Mouse (Mus musculus) lung, adult 18-20 months (tissue): ENCODE results near the gene 9530077C05Rik.
"Not testable (repeated sequence)": the region's sequence is repeated elsewhere in the genome, so short reads cannot be mapped to it uniquely, and the experiment has no call there.

Source experiments
- DNase-seq, 2 experiments: peaks; one replicate each; pipeline ENCODE4 v3.0.0; 2022; ENCODE audit warnings: mixed read lengths in 2 of 2

The 9530077C05Rik gene

GRCm38 (mm10) chr9:22420491-22420890 is 9.2 kb downstream of the 9530077C05Rik start:
- DNase-seq: no peak

DNA sequence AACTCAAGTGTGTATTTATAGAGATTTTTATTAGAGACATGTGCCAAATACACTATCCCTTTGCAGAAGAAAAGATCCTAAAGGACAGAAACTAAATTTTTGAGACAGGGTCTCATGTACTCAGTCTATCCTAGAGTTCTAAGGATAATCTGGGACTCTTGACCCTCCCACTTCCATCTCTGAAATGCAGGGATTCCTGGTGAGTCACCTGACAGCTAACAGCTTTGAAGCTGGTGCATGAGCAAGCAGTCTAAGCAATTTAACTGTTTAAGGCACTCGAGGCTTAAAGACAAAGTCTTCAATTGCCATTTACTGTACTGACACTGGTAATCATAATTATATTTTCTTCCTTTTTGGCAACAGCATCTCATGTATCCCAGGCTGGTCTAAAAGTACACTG is 11.2 kb downstream of the 9530077C05Rik start:
- DNase-seq: no peak

DNA sequence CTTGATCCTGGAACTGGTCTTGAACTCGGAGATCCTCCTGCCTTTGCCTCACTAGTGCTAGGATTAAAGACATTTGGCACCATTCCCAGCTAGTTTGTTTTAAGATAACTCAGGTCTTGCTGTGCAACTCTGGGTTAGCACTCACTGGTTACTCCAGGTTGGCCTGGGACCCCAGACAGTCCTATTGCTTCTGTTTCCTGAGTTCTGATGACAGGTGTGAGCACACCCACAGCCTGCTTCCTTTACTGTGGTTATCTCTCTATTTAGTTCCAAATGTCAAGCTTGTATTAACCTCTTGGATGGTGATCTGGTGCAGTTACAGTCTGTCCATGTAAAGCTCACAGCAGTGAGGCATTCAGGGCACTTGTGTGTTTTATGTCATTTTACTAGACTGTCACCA is 12.2 kb downstream of the 9530077C05Rik start:
- no peak for DNase-seq

DNA sequence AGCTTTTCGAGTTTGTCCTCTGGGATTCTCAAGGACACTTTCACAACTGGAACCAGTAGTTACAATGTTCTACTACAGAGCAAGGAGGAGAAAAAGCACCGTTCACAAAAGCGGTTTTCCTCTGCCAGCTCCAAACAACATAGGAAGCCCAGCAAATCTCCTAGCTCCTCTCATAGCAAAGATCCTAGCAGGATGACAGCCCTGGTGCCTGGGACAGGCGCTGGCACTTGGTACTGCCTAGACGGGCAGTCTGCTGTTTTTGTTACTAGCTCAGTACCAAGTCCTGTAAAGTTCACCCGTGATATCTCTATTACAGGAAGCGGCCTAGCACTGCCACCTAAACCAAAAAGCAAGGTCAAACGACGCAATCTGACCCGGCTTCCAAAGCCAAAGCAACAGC is 12.9 kb downstream of the 9530077C05Rik start:
- no peak for DNase-seq

DNA sequence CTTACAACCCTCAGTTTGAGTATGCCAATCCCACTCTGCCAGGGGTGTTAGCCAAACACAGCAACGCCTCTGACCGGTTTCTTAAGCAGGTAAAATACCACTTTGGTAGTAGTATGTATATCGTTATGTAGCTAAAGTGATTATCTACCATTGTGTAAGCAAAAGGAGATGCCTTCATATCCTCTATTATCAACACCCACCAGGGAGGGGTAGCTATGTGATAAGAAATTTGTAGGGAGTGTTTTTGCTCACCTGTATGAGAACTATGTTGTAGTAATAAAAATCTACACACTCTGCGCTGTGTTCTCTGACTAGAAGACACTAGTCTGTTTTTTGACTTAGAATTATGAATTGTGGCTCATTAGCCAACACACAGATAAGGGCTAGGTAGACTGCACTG is 13.4 kb downstream of the 9530077C05Rik start:
- no peak for DNase-seq

GRCm38 (mm10) chr9:22428028-22428665 is 16.8 kb downstream of the 9530077C05Rik start:
- no peak for DNase-seq

GRCm38 (mm10) chr9:22428666-22429410 is 17.5 kb downstream of the 9530077C05Rik start:
- no peak for DNase-seq

DNA sequence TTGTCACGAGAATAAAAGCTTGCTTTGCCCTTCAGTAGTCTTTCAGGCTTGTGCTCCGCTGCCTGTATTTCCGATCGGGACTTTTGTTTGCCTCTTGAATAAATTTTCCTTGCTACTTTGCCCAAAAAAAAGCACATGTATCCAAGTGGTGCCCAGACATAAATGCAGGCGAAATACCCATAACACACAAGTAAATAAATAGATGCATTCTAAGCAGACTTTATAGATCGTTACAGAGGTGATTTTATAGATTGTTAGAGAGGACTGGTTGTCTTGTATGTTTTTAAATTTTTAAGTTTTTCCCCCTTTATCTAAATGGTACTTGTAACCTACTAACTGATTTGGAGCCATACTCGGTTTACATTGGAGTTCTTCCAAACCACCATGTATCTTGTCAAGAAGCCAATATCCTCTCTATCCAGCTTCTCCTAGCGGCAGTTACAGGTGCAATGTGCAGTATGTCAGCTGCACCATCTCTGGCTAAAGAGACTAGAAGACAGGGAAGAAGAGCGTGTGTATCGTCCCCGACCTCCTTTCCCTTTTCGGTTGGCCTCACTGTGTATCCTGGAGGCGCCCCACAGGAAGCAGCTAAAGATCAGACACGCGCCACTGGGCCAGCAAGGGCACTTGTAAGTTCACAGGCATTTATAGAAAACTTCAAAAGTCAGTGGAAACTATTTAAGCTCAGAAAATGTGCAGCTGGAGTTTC is 18.4 kb downstream of the 9530077C05Rik start:
- no peak for DNase-seq

DNA sequence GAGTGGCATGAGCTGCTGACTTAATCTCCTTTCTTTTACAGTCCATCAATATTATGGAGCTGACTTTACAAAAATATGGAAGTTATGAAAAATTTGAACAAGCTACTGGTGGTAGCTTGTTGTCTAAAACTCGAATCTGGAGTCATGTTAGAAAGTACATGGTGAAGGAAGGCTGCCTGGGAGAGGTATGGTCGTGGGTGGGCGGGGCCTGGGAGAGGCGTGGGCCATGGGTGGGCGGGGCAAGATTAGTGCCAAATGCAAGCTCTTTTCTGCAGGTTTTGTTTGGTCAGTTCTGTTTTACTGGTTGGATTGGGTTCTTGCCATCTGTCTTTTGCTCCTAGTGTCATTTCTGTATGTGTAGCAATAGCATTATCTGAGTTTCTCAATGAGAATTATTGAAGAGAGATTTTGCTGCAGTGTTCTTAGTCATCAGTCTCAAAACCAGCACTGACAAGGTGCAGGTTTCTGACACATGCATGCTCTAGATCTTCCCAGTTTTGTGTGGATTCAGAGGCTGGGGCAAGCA is 19.1 kb downstream of the 9530077C05Rik start:
- DNase-seq: no peak

DNA sequence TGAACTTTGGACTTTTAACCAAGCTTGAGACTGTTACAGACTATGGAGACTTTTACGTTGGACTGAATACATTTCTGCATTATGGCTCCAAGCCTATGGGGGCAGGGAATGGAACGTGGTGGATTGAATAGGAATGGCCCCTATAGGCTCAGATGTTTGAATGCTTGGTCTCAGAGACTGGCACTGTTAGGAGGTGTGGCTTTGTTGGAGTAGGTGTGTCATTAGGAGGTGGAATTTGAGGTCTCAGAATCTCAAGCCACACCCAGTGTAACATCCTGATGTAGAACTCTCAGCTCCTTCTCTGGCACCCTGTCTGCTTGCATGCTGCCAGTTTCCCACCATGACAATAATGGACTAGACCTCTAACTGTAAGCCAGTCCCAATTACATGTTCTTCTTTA is 21.9 kb downstream of the 9530077C05Rik start:
- DNase-seq: no peak

DNA sequence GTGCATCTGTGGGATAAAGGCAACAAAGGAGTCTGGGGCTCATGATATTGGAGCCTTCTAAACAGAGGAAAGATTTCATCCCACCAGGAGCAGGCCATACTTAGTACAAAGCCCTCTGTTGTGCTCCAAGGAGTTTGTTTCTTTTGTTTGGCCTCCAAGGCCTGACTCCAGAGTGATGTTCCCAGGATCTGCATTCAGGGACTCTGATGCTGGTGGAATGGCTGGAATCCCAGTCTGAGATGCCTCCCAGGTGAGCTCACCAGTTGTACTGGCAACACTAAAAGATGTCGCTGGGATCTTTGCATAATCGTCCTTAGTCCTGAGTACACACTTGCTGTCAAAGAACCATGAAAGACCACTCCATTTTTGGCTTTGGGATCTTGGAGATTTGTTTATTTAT is 22.8 kb downstream of the 9530077C05Rik start:
- no peak for DNase-seq

GRCm38 (mm10) chr9:22438826-22439225 is 27.5 kb downstream of the 9530077C05Rik start:
- no peak for DNase-seq

- no peak for DNase-seq
These were observed 31.8 kb downstream of the 9530077C05Rik start for GRCm38 (mm10) chr9:22443157-22443556.

DNA sequence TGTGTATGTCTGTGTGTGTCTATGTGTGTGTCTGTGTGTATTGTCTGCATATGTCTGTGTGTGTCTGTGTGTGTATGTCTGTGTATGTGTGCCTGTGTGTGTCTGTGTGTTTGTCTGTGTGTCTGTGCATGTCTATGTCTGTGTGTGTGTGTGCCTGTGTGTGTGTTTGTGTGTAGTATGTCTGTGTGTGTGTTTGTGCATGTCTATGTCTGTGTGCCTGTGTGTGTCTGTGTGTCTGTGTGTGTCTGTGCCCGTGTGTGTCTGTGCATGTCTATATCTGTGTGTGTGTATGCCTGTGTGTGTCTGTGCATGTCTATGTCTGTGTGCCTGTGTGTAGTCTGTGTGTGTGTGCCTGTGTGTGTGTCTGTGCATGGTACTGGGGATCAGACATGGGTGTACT is 33.8 kb downstream of the 9530077C05Rik start:
- no peak for DNase-seq

DNA sequence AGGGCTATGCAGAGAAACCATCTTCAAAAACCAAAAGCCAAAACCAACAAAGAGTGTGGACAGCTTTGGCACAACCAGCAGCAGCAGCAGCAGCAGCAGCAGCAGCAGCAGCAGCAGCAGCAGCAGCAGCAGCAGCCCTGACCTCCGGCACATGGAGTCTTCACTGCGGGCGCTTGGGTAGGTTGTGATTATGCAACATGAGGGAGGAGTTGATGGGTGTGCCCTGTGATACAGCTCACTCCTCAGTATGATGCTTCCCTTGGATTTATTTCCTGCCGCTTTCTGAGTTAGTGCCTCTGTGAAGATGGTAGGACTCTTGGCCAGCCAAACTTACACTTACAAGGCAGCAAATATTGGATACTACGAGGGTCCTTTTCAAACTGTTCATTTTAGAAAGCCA is 35.9 kb downstream of the 9530077C05Rik start:
- DNase-seq: peak in 1 of 2 experiments; percentile 9

DNA sequence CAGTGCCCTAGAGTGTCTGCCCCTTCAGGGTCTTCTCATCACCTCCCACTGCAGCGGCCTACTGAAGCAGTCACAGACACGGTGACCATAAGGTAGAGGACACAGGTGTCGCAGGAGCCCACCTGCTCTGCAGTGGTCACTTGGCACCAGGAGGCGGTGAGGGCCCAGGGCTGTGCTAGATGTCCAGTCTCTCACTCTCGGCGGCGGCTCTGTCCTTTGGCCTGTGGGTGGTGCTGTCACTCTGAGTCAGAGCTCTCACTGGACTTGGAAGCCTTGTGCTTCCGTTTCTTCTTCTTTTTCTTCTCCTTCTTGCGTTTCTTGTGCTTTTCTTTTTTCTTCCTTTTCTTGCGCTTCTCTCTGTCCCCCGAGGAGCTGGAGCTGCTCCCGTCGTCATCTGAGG is 37.1 kb downstream of the 9530077C05Rik start:
- no peak for DNase-seq

- no peak for DNase-seq
These were observed 37.9 kb downstream of the 9530077C05Rik start for GRCm38 (mm10) chr9:22449209-22449608.

DNA sequence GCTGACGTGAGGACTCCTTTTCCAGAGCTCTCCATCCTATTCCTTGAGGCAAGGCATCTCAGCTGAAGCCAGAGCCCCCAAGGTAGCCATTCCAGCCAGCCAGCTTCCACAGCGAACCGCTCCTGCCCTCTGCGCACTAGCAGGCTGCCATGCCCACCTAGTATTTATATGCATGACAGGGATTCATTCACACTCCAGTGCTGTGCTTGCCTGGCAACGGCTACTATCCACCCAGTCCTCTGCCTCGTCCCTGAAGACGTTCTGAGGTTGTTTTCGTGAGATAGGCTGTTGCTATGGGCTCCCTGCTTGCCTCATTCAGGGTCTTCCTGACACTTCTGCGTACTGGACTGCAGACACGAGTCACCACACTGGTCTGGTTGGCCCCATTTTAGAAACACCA is 41.4 kb downstream of the 9530077C05Rik start:
- no peak for DNase-seq

- DNase-seq: no peak
These were observed 42.2 kb downstream of the 9530077C05Rik start for GRCm38 (mm10) chr9:22453501-22453924.

GRCm38 (mm10) chr9:22453990-22454389 is 42.7 kb downstream of the 9530077C05Rik start, which contains the start of gene Gm17545:
TSS of gene Gm17545 (plus strand) at chr9:22454290.
- not testable (repeated sequence) for DNase-seq

GRCm38 (mm10) chr9:22455041-22455440 is 43.7 kb downstream of the 9530077C05Rik start:
- no peak for DNase-seq

DNA sequence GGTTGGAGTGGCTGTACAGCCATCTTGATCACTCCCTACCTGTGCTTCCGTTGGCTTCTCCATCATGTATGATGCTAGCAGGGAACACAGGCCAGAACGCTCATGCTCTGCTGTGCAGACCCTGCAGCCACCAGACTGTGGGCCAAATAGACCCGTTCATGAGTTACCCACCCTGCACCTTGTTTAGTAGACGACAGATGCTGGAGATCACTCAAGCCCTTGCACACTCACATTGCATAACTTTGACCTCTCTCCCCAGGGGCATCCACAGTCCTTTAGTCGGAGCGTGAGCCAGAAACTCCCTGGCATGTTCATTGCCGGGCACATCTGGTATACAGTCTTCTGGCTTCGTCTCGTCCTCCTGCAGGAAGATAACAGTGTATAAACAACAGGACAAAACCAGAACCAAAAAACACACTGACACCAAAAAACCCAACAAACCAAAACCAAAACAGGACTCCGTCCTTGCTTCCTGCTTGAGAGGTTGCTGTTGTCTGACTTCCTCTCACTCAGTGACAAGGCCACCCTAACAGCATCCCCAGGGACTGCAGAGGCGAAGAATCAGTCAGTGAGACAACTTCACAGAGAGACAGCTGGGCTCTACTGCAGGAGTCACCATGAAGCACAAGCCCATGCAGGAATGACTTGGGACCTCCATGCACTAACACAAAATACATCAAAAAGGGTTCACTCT is 46.0 kb downstream of the 9530077C05Rik start:
- DNase-seq: peak in 1 of 2 experiments; percentile 9

- DNase-seq: peak in 1 of 2 experiments; percentile 24
These were observed 50.6 kb downstream of the 9530077C05Rik start for GRCm38 (mm10) chr9:22461946-22462345.
